Mouse (Mus musculus) neural tube, embryonic 12.5 days (tissue): ENCODE results near the gene Saa3. TPM values are rescaled to one million over a fixed set of nuclear protein-coding genes. Genes with fewer than 3 reads are reported as not detected.

Source experiments
- ATAC-seq: fragments of 200-750 bp; cut with Nextera tagmentation; 2 replicates; pipeline ENCODE4 v1.8.0; 2017; ENCODE audit warnings: low read depth, mild to moderate bottlenecking, moderate TSS enrichment, moderate library complexity; ENCODE audit not compliant: low FRiP score
- H3K27ac ChIP-seq: fragments of 300-500 bp; sonication (generic); 2 replicates; pipeline ENCODE4 v1.5.1; 2016
- H3K27me3 ChIP-seq: fragments of 300-500 bp; sonication (generic); replicated peaks from 2 replicates; pipeline ENCODE4 v1.6.1; 2016; ENCODE audit warnings: mild to moderate bottlenecking
- H3K36me3 ChIP-seq: fragments of 300-500 bp; sonication (generic); 2 replicates; pipeline ENCODE4 v1.6.1; 2016; ENCODE audit warnings: mild to moderate bottlenecking
- H3K4me1 ChIP-seq: fragments of 300-500 bp; sonication (generic); 2 replicates; pipeline ENCODE4 v1.6.1; 2016
- H3K4me2 ChIP-seq: fragments of 300-500 bp; sonication (generic); replicated peaks from 2 replicates; pipeline ENCODE4 v1.6.1; 2016; ENCODE audit warnings: mild to moderate bottlenecking
- H3K4me3 ChIP-seq: fragments of 300-500 bp; sonication (generic); 2 replicates; pipeline ENCODE4 v1.5.1; 2016
- H3K9ac ChIP-seq: fragments of 300-500 bp; sonication (generic); 2 replicates; pipeline ENCODE4 v1.6.1; 2016; ENCODE audit warnings: mild to moderate bottlenecking
- H3K9me3 ChIP-seq: fragments of 300-500 bp; sonication (generic); 2 replicates; pipeline ENCODE4 v1.6.1; 2016; ENCODE audit warnings: mild to moderate bottlenecking
- WGBS: fragments of 180-500 bp; shearing (Covaris S2); methylation state at CpG from one replicate; pipeline ENCODE4 v1.1.7; 2016; 5-methylcytosine and 5-hydroxymethylcytosine counted together
- polyA plus RNA-seq: library from polyadenylated mRNA; unstranded; fragments of >200 nt; fragmentation: Nextera tagmentation; extraction: Ambion mirVana; gene quantifications from 2 replicates; pipeline ENCODE4 v1.2.1, GENCODE M21; 2016

The Saa3 gene
- polyA plus RNA-seq, 1 experiment from 2014 or later = not detected

DNA sequence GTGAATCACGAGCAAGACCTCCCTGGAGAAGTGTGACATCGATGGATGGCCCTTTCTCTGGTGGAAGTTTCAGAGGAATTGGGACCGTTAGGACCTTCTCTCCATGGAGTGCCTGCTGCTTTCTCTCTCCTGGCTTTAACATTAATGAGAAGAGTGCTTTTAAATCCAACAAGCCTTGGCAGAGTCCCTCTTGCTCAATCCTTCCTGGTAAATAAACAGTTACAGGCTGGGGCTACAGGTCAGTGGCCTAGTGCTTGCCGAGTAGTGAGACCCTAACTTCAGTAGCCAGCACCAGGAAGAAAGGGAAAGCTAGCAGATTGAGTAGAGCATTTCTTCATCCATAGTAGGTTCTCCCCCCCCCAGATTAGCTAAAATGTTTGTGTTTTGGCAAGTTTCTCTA is 17.0 kb upstream of the Saa3 start, which contains the start of gene Saa4:
Saa4 (minus strand) TSS at position 146 of the 400 bp plus-strand sequence.
- H3K27ac ChIP-seq = no peak within 1 kb of the TSS
- no peaks in the 10 kb centered on the region for H3K9me3 ChIP-seq
- no peak within 1 kb of the TSS for H3K4me2 ChIP-seq
- H3K4me3 ChIP-seq = no peak within 1 kb of the TSS
- no peaks in the 10 kb centered on the region for H3K27me3 ChIP-seq
- no peaks in the 10 kb centered on the region for H3K4me1 ChIP-seq
- WGBS = 88% methylated on average over 4 of the region's 4 CpGs
- H3K36me3 ChIP-seq = no peaks in the 10 kb centered on the region
- H3K9ac ChIP-seq = no peak within 1 kb of the TSS
- ATAC-seq = no peak

DNA sequence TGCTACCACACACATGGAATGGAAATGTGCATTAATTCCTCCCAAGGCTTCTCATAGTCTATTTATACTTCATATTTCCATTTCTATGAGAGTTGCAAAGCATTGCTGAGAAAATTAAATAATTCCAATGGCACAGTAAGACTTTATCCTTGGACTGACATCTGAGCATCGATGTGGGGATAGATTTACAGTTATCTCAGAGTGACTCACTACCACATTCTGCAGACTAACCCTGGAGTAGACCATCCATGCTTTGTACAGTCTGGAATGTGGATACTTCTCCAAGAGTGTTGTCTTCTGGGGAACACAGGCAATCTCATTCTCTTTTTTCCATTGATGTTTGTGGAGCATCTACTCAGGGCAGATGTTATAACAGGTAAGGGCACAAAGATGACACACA is 12.1 kb upstream of the Saa3 start:
- 84% methylated on average over 1 of the region's 1 CpGs for WGBS
- Histone ChIP-seq H3K4me3 (no peak overlapping the region), H3K4me2 (no peak overlapping the region)

DNA sequence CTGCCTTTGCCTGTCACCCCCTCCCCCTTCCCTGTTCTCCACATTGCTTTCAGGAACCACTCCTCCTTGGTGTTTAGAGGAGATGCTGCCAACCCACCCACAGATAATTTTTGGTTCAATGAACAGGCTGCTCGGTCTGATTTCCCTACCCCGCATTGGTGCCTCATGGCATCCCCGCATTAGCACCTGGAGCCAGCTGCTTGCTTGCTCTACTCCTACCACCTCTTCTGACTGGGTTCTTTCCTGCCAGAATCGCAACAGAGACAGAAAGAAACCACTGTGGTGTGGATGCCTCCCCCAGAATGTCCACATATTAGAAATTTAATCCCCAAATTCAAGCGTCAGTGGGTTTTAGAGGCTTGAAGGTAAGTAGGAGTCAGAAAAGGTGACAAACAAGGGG is 8.9 kb upstream of the Saa3 start:
- no peaks in the 10 kb centered on the region for H3K36me3 ChIP-seq
- no peaks in the 10 kb centered on the region for H3K4me1 ChIP-seq
- no peak for ATAC-seq
- no peak overlapping the region for H3K4me2 ChIP-seq
- no peaks in the 10 kb centered on the region for H3K27me3 ChIP-seq
- no peaks in the 10 kb centered on the region for H3K9me3 ChIP-seq
- H3K9ac ChIP-seq = no peak overlapping the region
- H3K4me3 ChIP-seq = no peak overlapping the region
- no peak overlapping the region for H3K27ac ChIP-seq
- 85% methylated on average over 5 of the region's 5 CpGs for WGBS

More for the DNA sequence above, 12.1 kb upstream of the Saa3 start:
- Histone ChIP-seq H3K4me1 (no peaks in the 10 kb centered on the region), H3K9ac (no peak overlapping the region), H3K36me3 (no peaks in the 10 kb centered on the region), H3K9me3 (no peaks in the 10 kb centered on the region), H3K27me3 (no peaks in the 10 kb centered on the region), H3K27ac (no peak overlapping the region)
- no peak for ATAC-seq

DNA sequence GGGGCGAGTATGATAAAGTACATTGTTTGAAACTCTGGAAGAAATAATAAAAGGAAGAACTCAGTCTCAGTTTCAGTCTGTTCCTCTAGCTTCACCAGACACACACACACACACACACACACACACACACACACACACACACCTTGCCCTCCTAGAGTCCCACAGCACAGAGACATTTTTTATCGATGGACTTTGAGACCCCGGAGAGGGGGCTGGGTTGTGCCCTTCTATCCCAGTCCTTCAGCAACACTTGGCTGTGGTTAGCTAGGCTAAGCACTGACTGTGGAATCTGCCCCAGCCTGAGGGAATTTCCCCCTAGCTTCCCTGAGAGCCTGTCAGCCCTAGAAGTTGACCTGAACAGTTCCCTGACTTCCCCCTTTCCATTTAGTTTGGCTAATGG is 8.3 kb upstream of the Saa3 start:
- Histone ChIP-seq H3K4me3 (no peak overlapping the region), H3K36me3 (no peaks in the 10 kb centered on the region), H3K9me3 (no peaks in the 10 kb centered on the region), H3K27ac (no peak overlapping the region), H3K4me2 (no peak overlapping the region), H3K4me1 (no peaks in the 10 kb centered on the region), H3K27me3 (no peaks in the 10 kb centered on the region), H3K9ac (no peak overlapping the region)
- ATAC-seq = no peak
- 90% methylated on average over 3 of the region's 3 CpGs for WGBS

DNA sequence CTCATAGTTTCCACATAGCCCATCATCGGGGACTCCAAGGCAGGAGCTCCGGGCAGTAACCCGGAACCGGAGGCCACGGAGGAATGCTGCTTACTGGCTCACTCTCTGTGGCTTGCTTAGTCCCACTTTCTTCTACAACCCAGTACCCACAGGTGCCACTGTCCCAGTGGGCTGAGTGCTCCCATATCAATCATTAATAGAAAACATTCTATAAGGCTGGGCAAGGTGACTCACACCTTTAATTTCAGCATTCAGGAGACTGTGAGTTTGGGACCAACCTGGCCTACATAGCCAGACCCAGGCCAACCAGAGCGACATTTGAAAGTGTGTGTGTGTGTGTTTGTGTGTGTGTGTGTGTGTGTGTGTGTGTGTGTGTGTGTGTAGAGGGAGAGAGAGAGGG is 7.9 kb upstream of the Saa3 start:
- ATAC-seq = no peak
- H3K9ac ChIP-seq = no peak overlapping the region
- H3K27me3 ChIP-seq = no peaks in the 10 kb centered on the region
- H3K36me3 ChIP-seq = no peaks in the 10 kb centered on the region
- H3K4me2 ChIP-seq = no peak overlapping the region
- no peak overlapping the region for H3K4me3 ChIP-seq
- WGBS = 95% methylated on average over 6 of the region's 6 CpGs
- no peaks in the 10 kb centered on the region for H3K4me1 ChIP-seq
- H3K27ac ChIP-seq = no peak overlapping the region
- no peaks in the 10 kb centered on the region for H3K9me3 ChIP-seq

DNA sequence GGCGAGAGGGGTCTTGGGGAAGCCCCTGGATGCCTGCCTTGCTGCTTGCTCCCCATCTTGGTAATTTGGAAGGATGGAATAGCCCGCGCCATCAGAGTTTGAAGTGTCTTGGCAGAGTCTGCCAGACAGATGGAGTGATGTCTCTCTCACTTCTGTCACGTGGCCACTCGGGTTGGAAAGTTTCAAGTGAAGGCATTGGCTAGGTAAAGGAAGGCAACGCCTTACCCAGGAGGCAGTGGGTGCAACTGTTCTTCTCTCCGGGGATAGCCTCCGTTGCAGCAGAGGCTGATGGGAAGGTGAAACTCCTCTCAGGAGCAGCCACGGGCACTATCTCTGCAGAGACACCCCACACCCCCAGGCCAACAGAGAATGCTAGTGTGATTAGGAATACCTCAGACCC is 5.0 kb upstream of the Saa3 start:
- Histone ChIP-seq H3K4me2 (no peak overlapping the region), H3K4me1 (no peaks in the 10 kb centered on the region), H3K4me3 (no peak overlapping the region), H3K9ac (no peak overlapping the region), H3K27ac (no peak overlapping the region), H3K9me3 (no peaks in the 10 kb centered on the region), H3K27me3 (no peaks in the 10 kb centered on the region), H3K36me3 (no peaks in the 10 kb centered on the region)
- no peak for ATAC-seq
- 85% methylated on average over 9 of the region's 9 CpGs for WGBS

DNA sequence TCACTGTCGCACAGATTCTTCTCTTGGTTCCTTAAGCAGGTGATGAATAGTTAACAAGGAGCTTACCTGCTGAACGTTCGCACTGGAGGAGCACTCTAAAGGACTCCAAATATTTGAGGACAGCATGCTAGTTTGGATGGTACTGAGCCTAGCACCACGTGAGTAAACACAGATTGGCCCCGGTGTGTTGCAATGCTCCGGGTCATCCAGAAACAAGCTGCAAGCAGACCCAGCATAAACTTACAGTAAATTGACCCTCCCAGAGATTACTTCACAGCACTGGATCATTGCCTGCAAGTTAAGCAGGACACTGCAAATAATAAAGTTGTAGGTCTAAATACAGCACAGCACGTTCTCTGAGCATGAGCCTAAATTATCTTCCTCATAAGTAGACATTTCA is 4.0 kb upstream of the Saa3 start:
- Histone ChIP-seq H3K4me3 (no peak overlapping the region), H3K27ac (no peak overlapping the region), H3K4me1 (no peaks in the 10 kb centered on the region), H3K9ac (no peak overlapping the region), H3K9me3 (no peaks in the 10 kb centered on the region), H3K27me3 (no peaks in the 10 kb centered on the region), H3K36me3 (no peaks in the 10 kb centered on the region), H3K4me2 (no peak overlapping the region)
- 87% methylated on average over 7 of the region's 7 CpGs for WGBS
- no peak for ATAC-seq

DNA sequence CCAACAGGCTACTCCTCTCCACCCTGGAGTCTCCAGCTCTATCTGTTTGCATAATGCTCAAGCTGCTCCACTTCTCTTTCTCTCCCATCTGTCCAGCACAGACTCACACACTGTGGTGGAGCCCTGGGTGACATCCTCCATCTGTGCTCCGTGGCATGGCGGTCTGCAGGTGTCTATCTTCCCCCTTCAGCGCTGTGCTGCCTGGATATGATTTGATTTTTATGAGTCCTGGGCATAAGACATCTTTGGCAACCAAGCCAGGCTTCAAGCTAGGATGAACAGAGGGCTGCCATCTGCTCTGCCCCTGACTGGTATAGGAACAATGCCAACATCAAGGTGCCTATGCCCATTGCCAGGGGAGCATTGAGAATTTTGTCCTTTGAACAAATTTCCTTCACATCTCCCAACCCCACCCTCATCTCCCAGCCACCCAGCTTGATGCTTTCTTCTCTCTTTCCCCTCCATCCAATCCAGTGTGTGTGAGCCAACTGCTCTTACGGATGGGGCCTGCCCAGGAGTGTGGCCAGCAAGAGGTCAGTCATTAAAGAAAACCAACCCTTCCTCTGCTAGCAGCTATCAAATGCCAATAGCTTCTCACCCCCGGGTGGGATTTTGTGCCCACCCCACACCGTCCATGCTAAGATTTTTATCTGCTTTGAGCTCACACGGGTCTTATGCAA is 3.2 kb upstream of the Saa3 start:
- 88% methylated on average over 7 of the region's 7 CpGs for WGBS
- H3K4me3 ChIP-seq = no peak overlapping the region
- no peak overlapping the region for H3K9ac ChIP-seq
- ATAC-seq = no peak
- H3K27me3 ChIP-seq = no peaks in the 10 kb centered on the region
- no peak overlapping the region for H3K4me2 ChIP-seq
- H3K4me1 ChIP-seq = no peaks in the 10 kb centered on the region; the same call in 1 of the 2 replicates
- no peak overlapping the region for H3K27ac ChIP-seq
- H3K36me3 ChIP-seq = no peaks in the 10 kb centered on the region
- H3K9me3 ChIP-seq = no peaks in the 10 kb centered on the region

DNA sequence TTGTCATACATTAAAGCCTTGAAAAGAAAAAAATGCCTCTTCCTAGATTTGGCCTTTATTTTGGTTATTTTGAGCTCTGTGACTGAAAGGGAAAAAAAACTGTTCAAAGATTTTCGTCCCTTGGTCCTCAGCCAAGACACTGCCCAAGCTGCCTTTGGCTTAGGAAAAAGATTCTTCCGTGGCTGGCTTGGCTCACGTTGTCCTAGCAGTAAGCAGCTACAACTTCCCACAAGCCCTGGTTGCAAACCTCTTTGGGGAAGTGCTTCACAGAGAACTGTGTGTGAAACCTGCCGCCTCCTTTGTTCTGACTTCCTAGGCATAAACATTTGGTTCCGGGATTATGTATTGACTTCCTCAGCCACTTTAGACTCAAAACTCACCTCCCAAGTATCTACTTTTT is 1.4 kb upstream of the Saa3 start:
- Histone ChIP-seq H3K36me3 (no peaks in the 10 kb centered on the region), H3K4me1 (no peaks in the 10 kb centered on the region; the same call in 1 of the 2 replicates), H3K9me3 (no peaks in the 10 kb centered on the region), H3K27me3 (no peaks in the 10 kb centered on the region), H3K4me3 (no peak overlapping the region), H3K27ac (no peak overlapping the region), H3K9ac (no peak overlapping the region), H3K4me2 (no peak overlapping the region)
- 63% methylated on average over 5 of the region's 5 CpGs for WGBS
- no peak for ATAC-seq

DNA sequence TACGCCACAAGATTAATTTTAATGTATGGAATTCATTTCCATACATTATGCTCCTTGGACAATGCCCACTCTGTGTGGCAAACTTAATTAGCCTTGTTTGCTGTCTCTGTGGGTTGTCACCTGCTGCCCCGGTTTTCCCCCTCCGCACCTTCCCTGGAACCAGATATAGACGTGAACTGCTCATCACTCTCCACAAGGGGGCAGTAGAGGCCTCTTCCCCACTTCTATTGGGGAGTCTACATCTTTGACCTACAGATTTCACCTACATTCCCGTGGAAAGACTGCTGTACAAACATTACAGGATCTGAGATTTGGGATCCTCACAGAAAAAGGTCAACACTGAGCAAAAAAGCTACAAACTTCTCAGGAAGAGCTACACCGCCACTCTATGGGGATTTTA is 982 bp downstream of the Saa3 start:
- H3K9ac ChIP-seq = no peak overlapping the region

DNA sequence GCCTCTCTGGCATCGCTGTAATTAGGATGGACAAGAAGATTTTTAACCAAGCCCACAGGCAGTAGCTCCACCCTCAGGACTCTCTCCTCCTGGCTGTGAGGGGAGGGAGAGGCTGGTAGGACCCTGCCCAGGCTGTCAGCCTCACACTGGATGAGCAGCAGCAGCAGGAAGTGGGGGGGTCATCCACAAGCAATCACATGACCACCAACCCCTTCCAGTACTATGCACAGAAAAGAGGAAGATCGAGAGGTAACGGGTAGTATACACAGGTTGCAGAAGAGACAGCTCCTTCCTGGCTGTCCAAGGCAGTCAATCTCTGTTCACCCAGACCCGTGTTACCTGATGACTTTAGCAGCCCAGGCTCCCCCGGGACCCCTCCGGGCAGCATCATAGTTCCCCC is 3.2 kb downstream of the Saa3 start:
- H3K4me3 ChIP-seq = no peak overlapping the region
- no peak for ATAC-seq
- WGBS = 75% methylated on average over 6 of the region's 6 CpGs
- peaks cover 9% of the 10 kb centered on the region for H3K36me3 ChIP-seq
- no peak overlapping the region for H3K9ac ChIP-seq
- H3K27me3 ChIP-seq = no peaks in the 10 kb centered on the region
- peaks cover 6% of the 10 kb centered on the region; the same call in 1 of the 2 replicates for H3K4me1 ChIP-seq
- no peak overlapping the region for H3K27ac ChIP-seq
- no peak overlapping the region for H3K4me2 ChIP-seq
- H3K9me3 ChIP-seq = no peaks in the 10 kb centered on the region

More for the DNA sequence above, 982 bp downstream of the Saa3 start:
- 32% methylated on average over 6 of the region's 6 CpGs for WGBS
- H3K4me2 ChIP-seq = no peak overlapping the region
- H3K9me3 ChIP-seq = no peaks in the 10 kb centered on the region
- no peak for ATAC-seq
- no peak overlapping the region for H3K27ac ChIP-seq
- peaks cover 2% of the 10 kb centered on the region; the same call in 1 of the 2 replicates for H3K4me1 ChIP-seq
- no peaks in the 10 kb centered on the region for H3K36me3 ChIP-seq
- no peak overlapping the region for H3K4me3 ChIP-seq
- no peaks in the 10 kb centered on the region for H3K27me3 ChIP-seq

DNA sequence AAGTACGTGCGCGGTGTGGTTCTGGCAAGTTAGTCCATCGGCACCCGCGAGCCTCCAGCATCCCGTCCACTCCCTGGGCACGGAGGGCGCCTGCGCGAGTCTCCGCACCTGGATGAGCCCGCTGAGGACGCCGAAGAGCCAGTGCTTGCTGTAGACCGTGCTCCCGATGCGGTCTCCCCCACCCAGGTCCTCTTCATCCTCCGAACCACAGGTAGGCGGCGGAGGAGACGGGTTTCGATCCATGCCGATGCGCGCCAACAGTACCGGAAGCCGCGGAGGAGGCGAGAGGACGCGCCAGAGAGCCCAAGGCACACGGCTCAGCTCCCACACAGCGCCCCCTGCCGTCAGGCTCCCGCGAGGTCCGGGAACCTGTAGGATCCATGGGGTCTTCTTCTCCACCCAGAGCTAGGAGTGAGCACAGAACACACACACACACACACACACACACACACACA is 5.1 kb downstream of the Saa3 start, which contains the start of gene Saal1:
Saal1 (minus strand) TSS at position 291 of the 455 bp plus-strand sequence.
- H3K27me3 ChIP-seq = no peaks in the 10 kb centered on the region
- peak within 1 kb of the TSS; percentile 55 for H3K4me2 ChIP-seq
- H3K9ac ChIP-seq = peak within 1 kb of the TSS; percentile 84
- under 1% methylated on average over 38 of the region's 38 CpGs for WGBS
- no peaks in the 10 kb centered on the region for H3K9me3 ChIP-seq
- peak; percentile 89 for ATAC-seq
- peaks cover 6% of the 10 kb centered on the region; the same call in 1 of the 2 replicates for H3K4me1 ChIP-seq
- peaks cover 26% of the 10 kb centered on the region for H3K36me3 ChIP-seq
- H3K27ac ChIP-seq = peak within 1 kb of the TSS; percentile 43; the same call in 1 of the 2 replicates
- H3K4me3 ChIP-seq = peak within 1 kb of the TSS; percentile 82

DNA sequence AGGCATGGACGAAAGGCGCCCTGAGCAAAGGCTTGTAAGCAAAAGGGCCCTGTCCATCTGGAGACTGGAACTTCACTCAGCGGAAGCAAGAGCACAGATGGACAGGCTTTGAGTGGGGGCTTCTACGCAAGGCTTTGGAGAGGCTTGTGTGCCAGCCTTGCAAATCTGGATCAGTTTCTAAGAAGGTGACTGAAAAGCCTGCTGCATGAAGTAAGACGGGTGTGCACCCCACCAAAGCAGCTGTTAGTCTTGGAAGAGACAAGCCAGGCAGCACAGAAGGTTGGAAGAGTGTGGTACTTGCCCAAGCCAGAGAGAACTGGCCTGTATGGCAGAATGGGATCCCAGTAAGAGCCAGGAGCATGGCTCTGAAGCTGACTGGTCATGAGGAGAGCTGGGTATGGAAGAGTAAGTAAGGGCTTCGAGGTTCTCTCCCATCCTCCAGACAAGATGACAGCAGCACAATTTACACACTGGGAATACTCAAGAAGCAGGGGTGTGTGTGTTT is 14.9 kb downstream of the Saa3 start:
- Histone ChIP-seq H3K9ac (no peak overlapping the region), H3K4me2 (no peak overlapping the region), H3K36me3 (peaks cover 92% of the 10 kb centered on the region), H3K4me3 (no peak overlapping the region), H3K27me3 (no peaks in the 10 kb centered on the region), H3K4me1 (no peaks in the 10 kb centered on the region), H3K27ac (no peak overlapping the region), H3K9me3 (no peaks in the 10 kb centered on the region)
- no peak for ATAC-seq
- 92% methylated on average over 6 of the region's 6 CpGs for WGBS
